Mouse (Mus musculus): ENCODE data around the gene Spire2. TPM values are rescaled to one million over a fixed set of nuclear protein-coding genes. Genes with fewer than 3 reads are reported as not detected.

The Spire2 gene
- under 1 TPM in 1 of 2 experiments, not detected in 1; 0.23 TPM for total RNA-seq (2023)

DNA sequence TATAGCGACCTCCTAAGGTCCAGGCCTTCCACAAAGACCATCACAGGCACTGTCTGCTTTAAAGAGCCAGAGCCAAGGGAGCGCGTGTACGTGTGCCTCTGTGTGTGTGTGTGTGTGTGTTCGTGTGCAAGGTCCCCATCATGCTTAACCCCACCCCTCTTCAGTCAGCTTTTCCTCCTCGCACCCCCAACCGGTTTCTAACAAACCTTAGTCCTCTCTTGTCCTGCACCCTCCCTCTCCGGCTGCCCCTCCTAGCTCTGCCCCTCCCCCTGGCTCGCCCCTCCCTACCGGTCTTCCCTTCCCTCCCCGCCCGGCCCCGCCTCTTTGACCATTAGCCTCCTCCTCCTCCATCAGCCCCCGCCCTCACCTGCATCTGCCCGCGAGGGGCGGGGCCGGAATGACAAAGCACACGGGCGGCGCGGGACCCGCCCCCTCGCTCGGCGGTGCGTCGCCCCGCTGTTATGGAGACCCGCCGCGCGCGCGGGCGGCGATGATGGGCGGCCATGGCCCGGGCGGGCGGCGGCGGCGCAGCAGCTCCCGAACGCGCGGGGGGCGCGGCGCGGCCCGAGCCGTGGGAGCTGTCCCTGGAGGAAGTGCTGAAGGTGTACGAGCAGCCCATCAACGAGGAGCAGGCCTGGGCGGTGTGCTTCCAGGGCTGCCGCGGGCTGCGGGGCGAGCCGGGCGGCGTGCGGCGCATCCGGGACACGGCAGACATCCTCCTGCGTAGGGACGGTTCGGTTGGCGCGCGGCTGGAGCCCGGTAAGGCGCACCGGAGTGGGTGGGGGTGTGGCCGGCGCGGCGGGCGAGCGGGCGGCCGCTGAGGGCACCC, at the start of gene Spire2:
Spire2 (plus strand) TSS at position 452 of the 829 bp plus-strand sequence.

DNA sequence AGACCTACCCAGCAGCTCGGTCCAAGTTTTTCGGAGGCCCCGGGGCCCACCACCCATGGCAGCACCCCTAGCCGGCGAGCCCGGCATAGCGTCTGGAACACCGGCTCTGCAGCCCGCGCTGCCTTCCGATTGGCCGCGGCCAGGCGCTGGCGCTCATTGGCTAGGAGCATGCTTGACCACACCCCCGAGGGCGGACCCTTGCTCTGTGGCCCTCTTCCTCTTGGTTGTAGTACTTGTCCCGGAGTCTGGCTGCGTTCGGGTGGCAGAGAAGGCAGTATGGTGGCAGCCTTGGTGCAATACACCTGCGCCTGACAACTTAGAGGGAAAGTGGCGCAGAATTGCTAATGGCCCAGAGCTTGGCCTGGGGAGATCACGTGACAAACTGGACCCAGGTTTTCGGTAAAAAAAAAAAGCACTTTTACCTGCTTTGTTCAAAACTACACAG, 14.0 kb upstream of the Spire2 start, which contains the start of gene Fanca:
Fanca (minus strand) TSS at position 110 of the 445 bp plus-strand sequence.

DNA sequence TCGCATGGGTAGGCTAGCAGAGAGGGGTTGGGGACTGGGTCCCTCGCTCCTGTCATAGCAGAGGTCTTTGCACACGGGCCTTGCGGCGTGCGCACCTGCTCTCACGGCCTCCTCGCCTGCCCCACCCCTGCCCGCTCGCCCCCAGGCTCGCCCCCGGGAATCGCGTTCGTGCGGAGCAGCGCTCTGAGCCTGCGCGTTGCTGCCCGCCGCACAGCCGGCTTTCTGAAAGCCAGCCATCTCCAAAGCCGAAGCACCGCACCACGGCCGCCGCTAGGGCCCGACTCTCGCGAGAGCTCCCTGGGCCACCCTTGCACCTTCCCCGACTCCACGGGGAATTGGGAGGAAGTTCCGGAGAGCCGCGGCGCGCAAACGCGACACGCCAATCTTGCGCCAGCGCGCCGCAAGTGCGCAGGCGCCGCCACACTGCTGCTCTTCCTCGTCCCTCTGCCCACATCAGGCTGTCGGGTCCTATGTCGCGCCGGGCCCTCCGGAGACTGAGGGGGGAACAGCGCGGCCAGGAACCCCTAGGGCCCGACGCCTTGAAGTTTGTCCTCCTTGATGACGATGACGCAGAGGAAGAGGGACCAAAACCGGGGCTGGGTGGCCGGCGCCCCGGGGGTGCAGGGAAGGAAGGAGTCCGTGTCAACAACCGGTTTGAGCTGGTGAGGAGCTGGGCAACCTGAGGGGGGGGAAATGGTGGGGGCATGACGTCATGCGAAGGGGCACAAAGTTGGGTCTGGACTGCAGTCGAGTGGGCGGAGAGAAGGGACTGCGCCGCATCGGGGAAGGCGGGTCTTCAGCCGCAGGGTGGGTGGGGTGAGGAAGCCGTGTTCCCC, 41.1 kb downstream of the Spire2 start, which contains the start of gene Tcf25:
Tcf25 (plus strand) TSS at position 351 of the 836 bp plus-strand sequence.

DNA sequence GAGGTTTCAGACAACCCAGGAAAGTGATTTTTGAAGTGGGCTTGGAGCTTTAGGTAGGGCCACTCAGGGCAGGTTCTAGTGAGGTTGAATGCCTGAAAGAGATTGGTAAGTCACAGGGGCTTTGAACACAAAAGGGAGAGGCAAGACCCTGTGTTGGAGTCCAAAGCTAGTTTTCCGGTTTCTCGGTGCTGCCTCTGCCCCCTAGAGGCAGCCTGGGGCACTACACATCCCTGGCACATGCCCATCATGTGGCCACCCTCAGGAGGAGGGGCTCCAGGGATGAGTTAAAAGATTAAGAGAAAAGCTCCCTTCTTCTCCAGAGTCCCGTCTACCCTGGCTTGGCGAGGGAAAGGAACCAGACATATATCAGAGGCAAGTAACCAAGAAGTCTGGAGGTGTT, 74.3 kb downstream of the Spire2 start, which contains the start of gene Mc1r:
Mc1r (plus strand) TSS at position 322 of the 400 bp plus-strand sequence.

DNA sequence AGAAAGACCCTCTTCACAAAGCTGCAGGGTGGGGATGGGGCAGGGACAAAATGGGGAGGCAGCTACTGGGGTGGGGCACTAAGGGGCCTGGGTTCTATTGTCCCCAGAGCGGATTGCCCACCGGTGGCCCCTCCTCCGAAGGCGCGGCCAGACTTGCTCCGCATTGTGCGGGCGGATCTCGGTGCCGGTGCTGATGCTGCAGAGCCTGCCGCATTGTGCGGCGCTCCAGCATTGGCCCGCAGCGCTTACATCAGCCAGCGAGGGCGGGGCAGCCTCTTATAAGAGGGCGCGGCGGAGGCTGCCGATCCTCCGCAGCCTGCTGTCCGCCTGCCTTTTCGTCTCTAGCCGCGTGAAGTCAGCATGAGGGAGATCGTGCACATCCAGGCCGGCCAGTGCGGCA, 78.7 kb downstream of the Spire2 start, which contains the start of gene Tubb3:
Tubb3 (plus strand) TSS at position 179 of the 400 bp plus-strand sequence.

Other genes with a start within 250 kb of the Spire2 start
- gene Rpl13, start 230.4 kb upstream of the Spire2 start, total RNA-seq (2023) = 1,000 to 10,000 TPM; 1,422 to 1,477 TPM
- gene Cpne7, start 215.3 kb upstream of the Spire2 start, total RNA-seq (2023) = not detected
- not detected for gene Sult5a1, start 174.4 kb upstream of the Spire2 start, total RNA-seq (2023)
- gene Dpep1, start 146.5 kb upstream of the Spire2 start, total RNA-seq (2023) = not detected
- gene Chmp1a, start 120.0 kb upstream of the Spire2 start, total RNA-seq (2023) = 10 to 100 TPM; 78.8 to 88.5 TPM
- not detected for gene Spata33, start 119.9 kb upstream of the Spire2 start, total RNA-seq (2023)
- gene Cdk10, start 107.9 kb upstream of the Spire2 start, total RNA-seq (2023) = 10 to 100 TPM; 63.8 to 86.4 TPM
- gene Spata2l, start 96.5 kb upstream of the Spire2 start, total RNA-seq (2023) = 10 to 100 TPM in 1 of 2 experiments, 1 to 10 TPM in 1; 7.0 to 10.7 TPM
- 10 to 100 TPM; 36.3 to 39.3 TPM for gene Zfp276, start 78.5 kb upstream of the Spire2 start, total RNA-seq (2023)
- 10 to 100 TPM; 41.2 TPM for gene Vps9d1, start 78.4 kb upstream of the Spire2 start, total RNA-seq (2023)
- 100 to 1,000 TPM in 1 of 2 experiments, 10 to 100 TPM in 1; 81.2 to 111 TPM for gene Fanca, start 14.1 kb upstream of the Spire2 start, total RNA-seq (2023)
- 100 to 1,000 TPM; 282 to 288 TPM for gene Tcf25, start 41.0 kb downstream of the Spire2 start, total RNA-seq (2023)
- under 1 TPM; 0.21 to 0.46 TPM for gene Mc1r, start 74.4 kb downstream of the Spire2 start, total RNA-seq (2023)
- gene Tubb3, start 78.7 kb downstream of the Spire2 start, total RNA-seq (2023) = not detected
- 10 to 100 TPM; 13.5 to 14.4 TPM for gene Def8, start 90.8 kb downstream of the Spire2 start, total RNA-seq (2023)
- gene Afg3l1, start 145.2 kb downstream of the Spire2 start, total RNA-seq (2023) = 10 to 100 TPM; 58.2 to 70.4 TPM
- gene Dbndd1, start 182.8 kb downstream of the Spire2 start, total RNA-seq (2023) = not detected
- gene Gas8, start 186.1 kb downstream of the Spire2 start, total RNA-seq (2023) = 1 to 10 TPM; 5.5 to 6.2 TPM